Mouse (Mus musculus): ENCODE measurements around the gene Lnx2. TPM values are rescaled to one million over a fixed set of nuclear protein-coding genes. Genes with fewer than 3 reads are reported as not detected.

Gene Lnx2
- polyA plus RNA-seq, 1 experiment, result 44.9 TPM

DNA sequence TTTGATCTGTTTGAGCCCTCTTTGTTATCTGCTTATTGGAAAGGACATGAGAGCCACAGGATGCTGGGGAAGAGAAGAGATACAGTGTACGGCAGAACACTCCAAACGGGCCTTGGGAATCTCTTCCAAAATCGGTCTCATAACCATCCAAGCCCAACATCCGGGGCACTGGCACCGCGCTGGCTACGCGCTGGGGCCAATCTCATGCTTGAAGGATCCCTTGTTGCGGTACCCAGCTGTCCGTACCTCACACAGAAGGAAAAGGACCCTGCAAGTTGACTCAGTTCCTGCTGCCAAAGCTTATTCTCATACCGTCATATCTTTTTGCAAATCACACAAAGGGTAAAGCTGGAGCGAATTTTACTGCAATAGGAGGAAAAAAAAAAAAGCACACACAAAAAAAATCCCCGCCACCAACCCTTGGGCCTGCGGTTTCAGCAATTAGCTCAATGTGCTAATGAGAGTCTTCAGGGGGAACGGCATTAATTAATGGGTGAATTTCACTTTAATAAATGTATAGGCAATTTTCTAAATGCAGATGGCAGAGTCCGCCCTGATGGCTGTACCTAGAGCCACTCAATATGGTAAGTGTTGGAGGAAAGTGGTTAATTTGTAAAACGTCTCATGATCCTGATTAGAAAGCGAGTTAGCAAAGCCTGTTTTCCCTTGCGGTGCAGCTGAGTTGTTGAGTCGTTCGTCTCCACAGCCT lies 90.5 kb downstream of the Lnx2 start:
- no peak overlapping the region for H3K4me3 ChIP-seq (ENCODE audit: low read depth, low read length)
- 76% methylated on average over 21 of the region's 21 CpGs for WGBS
- no peaks in the 10 kb centered on the region for H3K4me1 ChIP-seq (ENCODE audit: control insufficient read depth, insufficient read depth, insufficient read length, low read length)
- H3K27ac ChIP-seq (ENCODE audit: insufficient read depth, low read depth, low read length), result no peak overlapping the region
- no peaks in the 10 kb centered on the region; the same call in 1 of the 2 replicates for H3K27me3 ChIP-seq (ENCODE audit: control insufficient read depth, insufficient read depth, low read length)
- TF ChIP-seq CTCF (IDR thresholded peaks at IDR 0.05; ENCODE audit: extremely low read depth, insufficient read length, insufficient replicate concordance, low read depth, low read length) (no peak), POLR2A (IDR thresholded peaks at IDR 0.05; ENCODE audit: low read depth, low read length) (no peak)
- H3K36me3 ChIP-seq (ENCODE audit: control insufficient read depth, insufficient read depth, low read length), result no peaks in the 10 kb centered on the region

DNA sequence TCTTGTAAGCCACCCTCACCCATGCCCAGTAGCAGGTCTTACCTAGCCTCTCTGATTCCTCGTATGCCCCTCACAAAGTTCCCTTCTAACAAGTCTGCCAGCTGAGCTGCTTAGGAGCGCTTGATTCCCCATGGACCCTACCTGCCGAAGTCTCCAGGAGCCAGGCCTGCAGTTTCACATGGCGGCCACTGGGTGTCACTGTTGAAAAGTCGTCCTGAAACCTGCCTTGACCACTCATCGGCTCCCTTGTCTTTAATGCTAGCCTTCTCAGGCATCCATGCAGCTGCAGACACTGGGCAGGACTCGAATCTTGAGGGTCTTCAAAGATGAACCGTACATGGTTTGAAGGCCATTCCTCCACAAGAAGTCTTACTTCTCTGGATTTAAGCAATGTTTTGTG lies 93.2 kb downstream of the Lnx2 start:
- no peak for TF ChIP-seq POLR2A (IDR thresholded peaks at IDR 0.05; ENCODE audit: low read depth, low read length)
- TF ChIP-seq CTCF (IDR thresholded peaks at IDR 0.05; ENCODE audit: extremely low read depth, insufficient read length, insufficient replicate concordance, low read depth, low read length), result peak; percentile 93
- Histone ChIP-seq H3K27ac (ENCODE audit: insufficient read depth, low read depth, low read length) (no peak overlapping the region), H3K36me3 (ENCODE audit: control insufficient read depth, insufficient read depth, low read length) (no peaks in the 10 kb centered on the region), H3K4me1 (ENCODE audit: control insufficient read depth, insufficient read depth, insufficient read length, low read length) (no peaks in the 10 kb centered on the region), H3K4me3 (ENCODE audit: low read depth, low read length) (no peak overlapping the region), H3K27me3 (ENCODE audit: control insufficient read depth, insufficient read depth, low read length) (no peaks in the 10 kb centered on the region; the same call in 1 of the 2 replicates)
- WGBS, result 5% methylated on average over 8 of the region's 8 CpGs

DNA sequence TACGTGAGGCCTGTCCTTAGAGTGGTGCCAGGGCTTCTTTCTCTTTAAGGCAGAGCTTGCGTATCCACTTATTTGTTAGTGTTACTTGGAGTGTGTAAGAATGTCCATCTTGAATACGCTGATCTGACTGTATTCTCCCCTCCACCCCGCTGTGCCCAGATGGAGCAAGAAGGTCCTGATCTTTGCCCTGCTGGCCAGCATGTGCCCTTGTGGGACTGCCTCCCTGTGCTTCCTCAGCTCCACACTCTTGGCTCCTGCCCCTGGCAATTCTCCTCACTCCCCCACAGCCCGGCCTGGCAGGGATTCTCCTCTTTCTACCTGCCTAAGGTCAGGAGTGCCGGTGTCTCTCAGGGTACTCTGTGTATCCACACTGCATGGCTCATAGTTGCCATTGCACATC lies 95.0 kb downstream of the Lnx2 start:
- Histone ChIP-seq H3K4me3 (ENCODE audit: low read depth, low read length) (no peak overlapping the region), H3K27me3 (ENCODE audit: control insufficient read depth, insufficient read depth, low read length) (no peaks in the 10 kb centered on the region), H3K36me3 (ENCODE audit: control insufficient read depth, insufficient read depth, low read length) (no peaks in the 10 kb centered on the region), H3K4me1 (ENCODE audit: control insufficient read depth, insufficient read depth, insufficient read length, low read length) (no peaks in the 10 kb centered on the region), H3K27ac (ENCODE audit: insufficient read depth, low read depth, low read length) (no peak overlapping the region)
- TF ChIP-seq POLR2A (IDR thresholded peaks at IDR 0.05; ENCODE audit: low read depth, low read length), result no peak
- no peak for TF ChIP-seq CTCF (IDR thresholded peaks at IDR 0.05; ENCODE audit: extremely low read depth, insufficient read length, insufficient replicate concordance, low read depth, low read length)
- 83% methylated on average over 6 of the region's 6 CpGs for WGBS

DNA sequence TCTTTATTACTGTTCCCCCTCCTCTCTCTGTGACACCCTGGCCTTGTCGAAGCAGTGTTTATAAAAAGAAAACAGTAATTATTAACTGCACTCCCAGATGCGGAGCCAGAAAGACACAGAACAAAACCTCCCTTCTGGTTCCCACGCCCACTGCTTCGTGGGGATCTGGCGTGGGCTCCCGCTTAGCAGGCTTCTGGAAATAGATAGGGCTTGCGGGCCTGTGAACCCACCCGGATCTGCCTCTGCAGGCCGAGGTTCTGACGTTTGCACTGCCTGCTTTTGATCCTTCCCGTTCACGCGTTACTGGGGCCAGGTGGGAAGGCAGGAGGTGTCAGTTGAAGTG lies 101.6 kb downstream of the Lnx2 start:
- TF ChIP-seq POLR2A (IDR thresholded peaks at IDR 0.05; ENCODE audit: low read depth, low read length) (no peak), CTCF (IDR thresholded peaks at IDR 0.05; ENCODE audit: extremely low read depth, insufficient read length, insufficient replicate concordance, low read depth, low read length) (no peak)
- Histone ChIP-seq H3K36me3 (ENCODE audit: control insufficient read depth, insufficient read depth, low read length) (no peaks in the 10 kb centered on the region), H3K4me3 (ENCODE audit: low read depth, low read length) (no peak overlapping the region), H3K27me3 (ENCODE audit: control insufficient read depth, insufficient read depth, low read length) (no peaks in the 10 kb centered on the region; the same call in 1 of the 2 replicates), H3K4me1 (ENCODE audit: control insufficient read depth, insufficient read depth, insufficient read length, low read length) (no peaks in the 10 kb centered on the region), H3K27ac (ENCODE audit: insufficient read depth, low read depth, low read length) (no peak overlapping the region)
- 40% methylated on average over 13 of the region's 13 CpGs for WGBS

DNA sequence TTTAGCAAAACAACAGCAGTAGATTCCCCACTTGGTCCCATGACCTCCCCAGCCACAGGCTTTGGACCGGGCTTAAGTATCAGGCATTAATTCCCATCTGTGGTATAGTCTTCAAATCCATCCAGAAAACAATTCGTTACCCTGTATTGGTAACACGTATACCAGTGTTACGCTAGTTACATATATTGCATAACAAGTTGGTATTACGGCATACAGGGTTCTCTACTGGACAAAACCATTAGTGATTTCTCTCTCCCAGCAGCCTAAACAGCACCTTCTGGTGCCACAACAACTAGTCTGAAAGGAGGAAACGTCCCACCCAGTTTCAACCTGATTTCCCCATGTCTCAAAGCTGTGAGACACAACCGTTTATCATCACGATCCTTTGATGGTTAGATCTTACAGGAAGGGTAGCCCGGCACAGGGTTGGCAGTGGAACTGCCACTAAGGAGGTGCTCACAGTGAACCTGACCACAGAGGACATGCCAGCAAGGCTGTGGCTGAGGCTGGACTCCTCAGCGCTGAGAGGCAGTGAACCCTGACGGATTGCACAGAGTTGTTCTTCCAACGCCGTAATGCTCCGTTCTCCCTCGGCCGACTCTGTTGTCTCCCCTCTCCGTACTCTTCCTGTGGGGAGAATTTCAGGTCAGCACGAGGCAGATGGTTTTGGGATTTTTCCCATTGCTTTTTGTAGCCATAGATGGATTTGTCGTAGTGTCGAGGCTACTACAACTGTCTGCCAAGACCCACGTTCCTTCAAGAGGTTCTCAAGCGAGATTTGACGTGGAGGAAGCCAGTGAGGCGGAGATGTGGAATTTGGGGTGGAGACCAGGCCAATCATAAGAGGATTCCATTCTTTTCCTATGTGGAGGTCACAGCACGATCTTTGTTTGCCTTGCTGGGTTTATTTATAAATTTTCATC lies 102.3 kb downstream of the Lnx2 start:
- no peak overlapping the region for H3K4me3 ChIP-seq (ENCODE audit: low read depth, low read length)
- H3K4me1 ChIP-seq (ENCODE audit: control insufficient read depth, insufficient read depth, insufficient read length, low read length), result no peaks in the 10 kb centered on the region
- WGBS, result 73% methylated on average over 25 of the region's 25 CpGs
- H3K36me3 ChIP-seq (ENCODE audit: control insufficient read depth, insufficient read depth, low read length), result no peaks in the 10 kb centered on the region
- no peak overlapping the region for H3K27ac ChIP-seq (ENCODE audit: insufficient read depth, low read depth, low read length)
- no peaks in the 10 kb centered on the region; the same call in 1 of the 2 replicates for H3K27me3 ChIP-seq (ENCODE audit: control insufficient read depth, insufficient read depth, low read length)
- no peak for TF ChIP-seq POLR2A (IDR thresholded peaks at IDR 0.05; ENCODE audit: low read depth, low read length)
- TF ChIP-seq CTCF (IDR thresholded peaks at IDR 0.05; ENCODE audit: extremely low read depth, insufficient read length, insufficient replicate concordance, low read depth, low read length), result no peak

DNA sequence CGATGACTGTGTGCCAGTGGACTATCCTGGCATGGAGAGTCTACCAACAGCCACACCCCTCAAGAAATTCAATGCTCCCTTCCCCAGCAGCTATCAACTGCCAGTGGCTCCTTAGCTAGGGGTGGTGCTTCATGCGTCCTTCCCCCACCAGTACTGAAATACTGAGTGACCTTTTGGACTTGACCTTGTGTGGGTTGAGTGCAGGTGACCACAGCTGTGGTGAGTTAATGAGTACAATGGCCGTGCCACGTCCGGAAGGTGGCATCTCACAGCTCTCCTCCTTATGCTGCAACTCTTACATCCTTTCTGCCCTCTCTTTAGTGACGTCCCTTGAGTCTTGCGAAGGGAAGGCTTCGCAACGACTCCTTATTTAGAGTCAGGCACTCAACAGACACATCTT lies 103.0 kb downstream of the Lnx2 start:
- WGBS, result 79% methylated on average over 9 of the region's 9 CpGs
- Histone ChIP-seq H3K36me3 (ENCODE audit: control insufficient read depth, insufficient read depth, low read length) (no peaks in the 10 kb centered on the region), H3K27ac (ENCODE audit: insufficient read depth, low read depth, low read length) (no peak overlapping the region), H3K27me3 (ENCODE audit: control insufficient read depth, insufficient read depth, low read length) (no peaks in the 10 kb centered on the region; the same call in 1 of the 2 replicates), H3K4me1 (ENCODE audit: control insufficient read depth, insufficient read depth, insufficient read length, low read length) (no peaks in the 10 kb centered on the region), H3K4me3 (ENCODE audit: low read depth, low read length) (no peak overlapping the region)
- TF ChIP-seq CTCF (IDR thresholded peaks at IDR 0.05; ENCODE audit: extremely low read depth, insufficient read length, insufficient replicate concordance, low read depth, low read length) (no peak), POLR2A (IDR thresholded peaks at IDR 0.05; ENCODE audit: low read depth, low read length) (no peak)
